Mouse (Mus musculus) gastrocnemius, adult 2 months (tissue): ENCODE results near the gene Nr2f2. TPM values are rescaled to one million over a fixed set of nuclear protein-coding genes. Genes with fewer than 3 reads are reported as not detected.

Experiments
- DNase-seq: peaks from one replicate; pipeline ENCODE4 v3.0.0; 2022
- H3K27ac ChIP-seq: fragments of 200-600 bp; 2 replicates; pipeline ENCODE4 v1.8.1; 2022; ENCODE audit warnings: mild to moderate bottlenecking
- H3K4me3 ChIP-seq: fragments of 200-600 bp; 2 replicates; pipeline ENCODE4 v1.8.1; 2022; ENCODE audit warnings: mild to moderate bottlenecking, moderate library complexity
- CTCF ChIP-seq: fragments of 200-600 bp; IDR thresholded peaks from 2 replicates; pipeline ENCODE4 v1.8.1; 2022; ENCODE audit warnings: antibody characterized with exemption, mild to moderate bottlenecking, moderate library complexity
- intact Hi-C: fragments of 180-260 bp; cut with DNase I; formaldehyde crosslinking; loops from one replicate; pipeline ENCODE4 v1.15.1; 2025
- total RNA-seq, 2 experiments: library from RNA; stranded (reverse); gene quantifications; 2 replicates each; pipeline ENCODE4 v1.2.3; 2021

Gene Nr2f2
- total RNA-seq, 2 experiments from 2014 or later = 15.8 to 16.2 TPM

DNA sequence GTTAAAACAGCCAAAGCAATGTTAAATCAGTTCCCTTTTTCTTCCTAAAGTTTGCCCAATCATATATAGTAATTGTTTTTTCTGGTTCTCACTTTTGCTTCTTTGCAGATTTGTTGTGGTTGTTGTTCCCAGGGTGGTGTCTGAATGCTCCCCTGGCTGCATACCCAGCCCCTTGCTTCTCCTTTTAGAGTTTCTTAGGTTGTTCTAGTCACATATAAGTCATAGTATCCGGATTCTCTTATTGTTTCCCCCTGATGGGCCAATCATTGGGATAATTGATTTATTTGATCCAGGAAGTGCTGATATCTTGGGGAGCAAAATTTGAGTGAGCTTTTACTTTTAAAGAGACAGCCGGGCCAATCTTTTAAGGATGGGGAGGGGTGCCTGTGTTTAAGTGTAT is 39.3 kb downstream of the Nr2f2 start:
- TF ChIP-seq CTCF = no peak
- H3K27ac ChIP-seq = no peak overlapping the region
- intact Hi-C loops = loop anchor here (5.0 kb wide), 1 partner anchor 45 kb away; no protein-coding TSS in a partner anchor
- no peak for DNase-seq
- H3K4me3 ChIP-seq = no peak overlapping the region

DNA sequence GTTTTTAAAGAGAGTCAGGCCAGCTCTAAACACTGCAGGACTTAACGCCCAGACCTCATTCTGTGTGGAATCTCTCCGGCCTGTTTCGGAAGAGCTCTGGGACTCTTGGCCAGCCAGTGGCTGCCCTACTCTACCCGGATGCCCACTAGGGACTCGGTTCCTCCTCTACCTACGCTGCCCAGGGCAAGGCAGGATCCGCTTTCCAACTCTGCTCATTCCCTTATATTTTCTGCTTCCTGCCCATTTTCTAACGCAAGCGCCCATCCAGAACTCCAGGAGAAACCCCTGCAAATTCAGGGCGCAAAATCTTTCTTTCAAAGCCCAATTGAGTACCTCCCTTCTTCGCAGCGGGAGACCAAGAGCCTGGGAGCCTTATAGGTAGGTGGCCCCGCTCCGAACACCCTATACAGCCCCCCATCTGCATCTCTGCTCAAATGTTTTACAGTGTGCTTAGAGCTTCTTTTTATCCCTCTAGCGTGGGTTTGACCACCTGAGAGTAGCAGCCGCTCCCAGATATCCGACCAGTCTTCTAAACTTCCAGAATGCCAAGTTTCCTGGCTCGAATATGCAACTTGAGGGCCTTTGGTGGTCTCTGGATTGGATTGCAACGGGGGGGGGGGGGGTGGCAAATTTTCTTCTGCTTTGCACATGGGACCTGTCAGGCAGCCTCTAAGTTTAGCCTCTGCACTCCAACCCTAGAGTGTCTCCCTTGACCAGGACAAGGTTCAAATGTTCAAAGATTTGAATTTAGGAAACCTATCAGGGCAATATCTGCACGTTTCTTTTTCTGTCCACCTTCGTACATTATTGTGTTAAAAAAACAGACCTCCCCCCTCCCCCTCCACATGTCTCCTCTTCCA is 40.1 kb downstream of the Nr2f2 start:
- TF ChIP-seq CTCF = no peak
- H3K27ac ChIP-seq = no peak overlapping the region
- intact Hi-C loops = loop anchor here (5.0 kb wide), 1 partner anchor 44 kb away; no protein-coding TSS in a partner anchor
- no peak for DNase-seq
- H3K4me3 ChIP-seq = peak overlapping the region; percentile 60

DNA sequence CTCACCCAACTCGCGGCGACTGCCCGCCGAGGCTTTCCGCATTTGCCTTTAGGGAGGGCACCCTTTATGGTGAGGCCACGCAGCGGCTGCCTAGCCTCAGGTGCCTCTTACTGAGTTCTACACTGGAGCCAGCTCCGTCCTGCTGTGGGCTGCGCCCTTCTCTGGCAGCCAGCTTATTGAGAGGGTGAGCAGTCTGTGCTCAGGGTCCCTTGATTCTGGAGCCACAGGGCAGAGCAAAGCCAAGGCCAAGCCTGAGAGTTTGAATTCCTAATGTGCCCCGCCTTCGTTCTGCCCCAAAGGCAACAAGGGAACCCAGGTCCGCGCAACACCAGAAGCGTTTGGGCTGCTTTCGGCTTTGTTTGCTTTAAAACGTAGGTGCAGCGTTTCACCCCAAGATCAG is 41.2 kb downstream of the Nr2f2 start:
- no peak for DNase-seq
- H3K4me3 ChIP-seq = peak overlapping the region; percentile 60
- no peak overlapping the region for H3K27ac ChIP-seq
- intact Hi-C loops = loop anchor here (5.0 kb wide), 1 partner anchor 43 kb away; no protein-coding TSS in a partner anchor
- TF ChIP-seq CTCF = no peak

DNA sequence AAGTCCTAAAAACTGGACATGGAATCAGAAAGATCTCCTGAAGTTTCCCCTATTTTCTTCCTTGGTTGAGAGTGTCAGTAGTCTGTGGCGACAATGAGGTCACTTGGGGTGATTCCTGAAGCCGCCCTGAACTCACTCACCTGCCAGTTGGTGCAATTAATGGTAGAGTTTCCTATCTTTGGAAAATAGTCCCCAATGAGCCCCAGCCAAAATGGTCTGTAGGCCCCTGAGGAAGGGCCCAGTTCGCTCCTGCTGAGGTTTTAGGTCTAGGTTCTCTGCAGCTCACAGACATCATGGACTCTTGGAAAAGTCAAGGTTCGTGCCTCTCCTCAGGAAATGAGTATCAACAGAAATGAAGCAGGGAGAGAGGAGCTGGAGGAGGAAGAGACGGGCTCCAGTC is 42.0 kb downstream of the Nr2f2 start:
- no peak for TF ChIP-seq CTCF
- DNase-seq = no peak
- Histone ChIP-seq H3K4me3 (no peak overlapping the region), H3K27ac (no peak overlapping the region)
- intact Hi-C loops = no loop called here

DNA sequence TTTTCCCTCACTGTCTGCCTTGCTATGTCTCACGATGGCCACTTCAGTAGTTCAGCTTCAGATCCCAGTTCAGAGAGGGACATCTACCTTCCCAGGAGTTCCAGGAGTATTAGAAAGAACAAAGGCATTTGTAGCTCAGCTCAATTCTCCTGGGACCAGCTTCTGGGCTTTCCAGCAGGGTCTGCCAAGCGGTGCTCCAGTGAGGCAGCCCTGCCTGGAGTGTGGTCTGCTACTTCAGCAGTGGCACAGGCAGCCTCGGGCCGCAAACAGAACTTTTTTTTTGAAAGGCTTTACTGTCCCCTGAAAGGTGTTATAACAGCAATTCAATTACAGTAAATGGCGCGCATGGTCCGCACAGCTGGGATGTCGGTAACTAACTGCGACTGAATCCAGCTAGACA is 42.5 kb downstream of the Nr2f2 start:
- TF ChIP-seq CTCF = no peak
- intact Hi-C loops = no loop called here
- Histone ChIP-seq H3K4me3 (no peak overlapping the region), H3K27ac (no peak overlapping the region)
- DNase-seq = no peak

DNA sequence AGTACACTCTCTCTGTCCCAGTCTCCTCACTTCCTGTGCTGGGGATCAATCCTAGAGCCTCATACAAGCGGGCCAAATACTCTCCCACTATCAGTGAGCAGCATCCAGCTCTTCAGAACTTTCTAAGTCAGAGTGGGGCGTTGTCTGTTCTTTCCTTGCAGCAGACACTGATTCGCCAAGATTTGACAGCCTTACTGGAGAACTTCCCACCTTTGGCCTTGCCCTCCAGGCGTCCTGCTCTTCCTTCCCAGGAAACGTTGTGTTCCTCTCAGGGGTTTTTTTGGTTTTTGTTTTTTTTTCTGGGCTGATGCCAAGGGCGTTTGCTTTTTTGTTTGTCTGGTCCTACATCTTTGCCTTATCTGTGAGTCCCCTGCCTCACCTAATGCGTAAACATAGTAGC is 60.8 kb downstream of the Nr2f2 start:
- DNase-seq = no peak
- H3K4me3 ChIP-seq = no peak overlapping the region
- intact Hi-C loops = no loop called here
- no peak overlapping the region for H3K27ac ChIP-seq
- no peak for TF ChIP-seq CTCF

DNA sequence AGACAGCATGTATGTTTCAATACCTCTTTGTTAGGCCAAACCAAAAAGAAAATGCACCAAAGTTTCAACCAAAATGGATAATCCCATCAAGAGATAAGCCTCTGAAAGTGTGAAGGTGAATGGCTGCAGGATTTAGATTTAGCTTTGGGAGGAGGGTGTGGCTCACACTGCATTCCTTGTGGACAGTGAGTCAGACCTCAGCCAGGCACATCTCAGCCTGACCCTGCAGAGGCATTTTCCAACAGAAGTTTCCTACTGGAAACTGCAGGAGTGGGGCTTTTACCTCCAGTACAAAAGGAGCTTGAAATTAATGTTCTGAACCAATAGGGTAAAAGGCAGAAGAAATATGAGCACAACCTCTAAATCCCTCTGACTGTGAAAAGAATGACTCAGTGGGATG is 62.1 kb downstream of the Nr2f2 start:
- intact Hi-C loops = no loop called here
- no peak overlapping the region for H3K4me3 ChIP-seq
- no peak overlapping the region for H3K27ac ChIP-seq
- TF ChIP-seq CTCF = no peak
- DNase-seq = no peak
